Mouse (Mus musculus): ENCODE results near the gene Fzd7.
A peak's percentile ranks its signal among the peaks of the same experiment; 100 is the strongest.

Fzd7 gene

GRCm38 (mm10) chr1:59502355-59502754 is 20.1 kb downstream of the Fzd7 start:
- DNase-seq (ENCODE audit: low read depth, low spot score): no peak

DNA sequence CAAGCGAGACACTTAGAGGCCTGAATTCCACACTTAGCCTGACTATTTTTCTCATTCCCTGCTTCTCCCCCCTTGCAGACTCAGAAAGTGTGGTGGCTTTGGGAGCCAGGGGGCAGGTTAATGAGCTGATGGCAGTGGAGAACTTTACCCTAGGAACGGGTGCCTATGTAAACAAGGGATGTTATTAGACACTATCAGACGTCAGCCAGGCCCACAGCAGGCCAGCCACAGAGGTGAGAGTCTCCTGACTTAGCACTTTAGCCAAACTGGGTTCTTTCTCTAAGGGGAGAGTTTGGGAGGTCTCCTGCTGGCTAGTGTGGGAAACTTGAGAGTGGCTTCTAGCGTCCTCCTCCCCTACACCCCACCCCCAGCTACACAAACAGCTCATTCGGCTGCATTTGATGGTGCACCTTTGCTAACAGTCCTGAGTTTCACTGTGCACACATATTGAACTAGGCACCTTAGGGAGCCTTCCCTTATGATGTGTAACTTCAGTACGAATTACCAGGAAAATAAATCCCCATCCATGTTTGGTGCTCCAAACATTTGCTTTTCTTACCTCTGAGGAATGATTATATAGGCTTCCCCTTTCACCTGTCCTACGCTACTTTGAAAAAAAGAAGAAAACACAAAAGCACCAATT is 21.6 kb downstream of the Fzd7 start:
- DNase-seq (ENCODE audit: low read depth, low spot score): no peak

DNA sequence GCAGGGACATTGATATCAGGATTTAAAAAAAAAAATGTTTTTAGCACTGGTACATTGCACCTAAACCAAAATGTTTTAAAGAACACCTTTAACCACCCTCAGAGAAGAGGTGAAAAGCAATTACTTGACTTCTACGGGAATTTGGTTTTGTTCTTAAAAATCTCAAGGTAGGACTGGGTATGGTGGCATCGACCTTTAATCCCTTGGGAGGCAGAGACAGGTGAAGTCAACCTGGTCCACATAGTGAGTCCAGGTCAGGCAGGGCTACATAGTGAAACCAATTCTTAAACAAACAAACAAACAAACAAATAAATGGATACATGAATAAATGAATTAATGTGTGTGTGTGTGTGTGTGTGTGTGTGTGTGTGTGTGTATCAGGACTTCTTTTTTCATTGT is 22.1 kb downstream of the Fzd7 start:
- no peak for DNase-seq (ENCODE audit: low read depth, low spot score)

DNA sequence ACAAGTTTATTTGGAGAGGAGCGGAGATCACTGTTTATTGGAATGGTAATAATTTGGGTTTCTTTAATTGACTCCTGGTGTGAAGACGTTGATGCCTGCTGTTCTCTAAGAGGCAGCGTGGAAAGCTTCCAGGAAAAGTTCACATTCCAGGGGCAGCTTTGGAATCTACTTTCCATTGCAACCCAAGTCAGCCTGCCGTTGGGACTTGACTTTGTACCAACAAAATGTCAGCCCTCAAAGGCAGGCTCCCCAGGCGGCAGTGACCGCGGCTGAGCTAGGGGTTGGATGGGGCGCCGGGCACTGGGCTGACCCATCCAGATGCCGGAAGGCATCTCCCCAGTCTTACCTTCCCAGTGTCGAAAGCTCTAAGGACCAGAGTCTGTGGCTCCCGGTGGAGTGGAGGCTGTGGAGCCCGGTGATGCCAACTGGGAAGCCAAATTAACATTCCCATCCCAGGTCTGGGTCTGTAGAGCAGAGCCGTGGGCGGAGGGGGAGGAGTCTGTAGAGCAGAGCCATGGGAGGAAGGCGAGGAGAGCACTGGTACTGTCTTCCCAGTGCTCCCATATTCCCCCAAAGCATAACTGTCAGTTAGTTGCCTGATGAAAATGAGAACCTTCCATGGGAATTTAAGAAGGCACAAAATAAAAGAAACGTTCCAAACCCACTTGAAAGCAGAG is 26.4 kb downstream of the Fzd7 start:
- no peak for DNase-seq (ENCODE audit: low read depth, low spot score)

GRCm38 (mm10) chr1:59511566-59512270 is 29.5 kb downstream of the Fzd7 start:
- DNase-seq (ENCODE audit: low read depth, low spot score): no peak

GRCm38 (mm10) chr1:59516026-59516917 is 34.0 kb downstream of the Fzd7 start, which contains the start of gene Gm973:
Gene Gm973 (plus strand): TSS chr1:59516264.
- no peak for DNase-seq (ENCODE audit: low read depth, low spot score)

GRCm38 (mm10) chr1:59520226-59520837 is 38.1 kb downstream of the Fzd7 start:
- DNase-seq (ENCODE audit: low read depth, low spot score): no peak

- no peak for DNase-seq (ENCODE audit: low read depth, low spot score)
Measured at GRCm38 (mm10) chr1:59522456-59522855, 40.2 kb downstream of the Fzd7 start.

DNA sequence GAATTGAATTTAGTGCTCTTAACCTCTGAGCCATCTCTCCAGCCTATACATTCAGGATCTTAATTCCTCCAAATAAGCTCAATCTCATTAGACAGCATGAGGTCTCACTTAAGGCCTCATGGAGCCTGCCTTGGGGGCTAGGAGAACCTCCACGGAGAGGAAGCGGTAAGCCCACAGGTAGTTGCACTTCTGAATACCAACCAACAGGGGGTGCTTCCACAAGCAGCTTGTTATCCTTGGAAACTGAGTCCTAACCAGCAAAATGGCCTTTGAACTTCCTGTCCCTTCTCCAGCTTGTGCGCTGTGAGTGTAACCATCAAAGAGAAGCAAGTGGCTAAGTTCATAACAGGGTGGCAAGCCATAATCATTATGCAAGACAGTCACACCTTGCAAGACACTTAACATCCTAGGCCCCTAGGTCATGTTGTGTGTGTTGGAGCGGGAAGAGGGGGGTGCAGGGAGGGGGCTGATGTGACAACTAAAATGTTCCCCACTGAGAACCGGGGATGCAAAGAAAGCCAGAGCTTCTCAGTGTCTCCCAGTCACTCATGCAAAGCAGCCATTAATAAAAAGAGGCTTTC is 41.2 kb downstream of the Fzd7 start:
- DNase-seq (ENCODE audit: low read depth, low spot score): peak; percentile 14

- DNase-seq (ENCODE audit: low read depth, low spot score): no peak
Measured at GRCm38 (mm10) chr1:59524071-59524470, 41.8 kb downstream of the Fzd7 start.

DNA sequence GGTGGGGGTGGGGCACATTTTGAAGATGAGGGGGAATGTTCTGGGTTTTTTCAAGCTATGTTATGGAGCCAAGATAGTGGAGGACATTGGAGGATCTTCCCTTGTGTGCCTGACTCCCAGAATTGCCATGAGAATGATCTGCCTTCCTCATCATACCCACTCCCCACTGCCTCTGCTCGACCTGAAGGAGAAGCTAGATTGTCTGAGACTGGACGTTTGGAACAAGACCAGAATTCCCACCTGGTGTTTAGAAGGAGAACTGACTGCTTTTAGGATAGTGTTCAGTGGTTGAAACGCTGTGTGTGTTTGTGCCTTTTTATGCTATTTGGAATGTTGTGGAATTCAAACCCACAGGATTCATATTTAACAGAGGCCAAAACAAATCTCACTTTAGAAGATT is 42.5 kb downstream of the Fzd7 start:
- DNase-seq (ENCODE audit: low read depth, low spot score): no peak

DNA sequence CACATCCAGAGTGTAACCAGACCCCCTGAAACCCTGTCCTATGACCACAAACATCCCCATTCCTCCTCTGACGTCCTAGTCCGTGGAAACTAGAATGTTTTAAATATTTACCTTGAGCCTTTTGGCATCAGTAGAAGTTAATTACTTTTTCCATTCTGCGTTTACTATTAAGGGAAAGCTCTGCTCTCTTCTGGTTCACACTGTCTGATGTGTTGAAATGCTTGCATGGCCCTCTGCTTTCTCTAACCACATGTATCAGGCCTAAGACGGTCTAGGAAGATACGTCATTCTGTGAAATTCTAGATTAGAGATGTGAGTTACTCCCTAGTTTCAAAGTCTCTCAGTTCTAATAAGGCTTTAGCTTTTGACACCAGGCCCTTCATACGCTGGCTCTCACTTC is 45.0 kb downstream of the Fzd7 start:
- DNase-seq (ENCODE audit: low read depth, low spot score): no peak

DNA sequence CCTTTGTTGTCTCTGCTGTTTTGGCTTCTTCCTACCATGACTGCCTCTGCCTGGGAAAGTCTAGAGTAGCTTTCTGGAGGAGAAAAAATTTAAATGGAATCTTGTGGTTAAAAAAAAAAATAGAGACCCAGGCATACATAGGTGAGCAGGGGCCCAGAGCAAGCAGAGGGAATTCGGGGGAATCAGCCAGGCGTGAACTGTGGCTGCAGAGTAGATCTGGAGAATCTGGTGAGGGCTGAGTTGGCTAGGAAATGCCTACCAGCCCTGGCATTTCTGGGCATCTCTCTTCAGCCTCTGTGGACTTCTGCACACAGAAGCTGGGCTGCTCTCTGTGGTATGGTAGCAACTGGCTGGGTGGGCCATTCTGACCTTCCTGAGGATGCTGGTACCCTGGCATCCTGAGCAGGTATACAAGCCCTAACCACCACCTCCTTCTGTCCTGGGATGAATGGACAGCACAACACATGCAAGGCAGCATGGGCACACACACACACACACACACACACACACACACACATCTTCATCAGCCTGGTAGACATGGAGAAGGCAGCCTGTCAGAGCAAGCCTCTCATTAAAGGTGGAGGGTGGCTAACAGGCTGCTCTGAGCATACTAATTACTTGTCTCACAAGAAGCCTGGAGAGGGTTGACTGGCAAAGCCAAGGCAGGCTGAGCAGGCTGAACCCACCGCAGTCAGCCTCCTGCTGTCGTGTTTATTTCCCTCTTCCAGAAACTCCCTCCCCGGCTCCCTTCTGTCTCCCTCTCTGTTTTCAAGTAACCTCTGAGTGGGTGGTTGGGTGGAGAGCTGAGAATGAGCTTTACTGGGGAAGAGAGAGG is 53.0 kb downstream of the Fzd7 start:
- no peak for DNase-seq (ENCODE audit: low read depth, low spot score)
